8 mouse cellular contexts compared by ENCODE assay signal in the genomic region with DNA sequence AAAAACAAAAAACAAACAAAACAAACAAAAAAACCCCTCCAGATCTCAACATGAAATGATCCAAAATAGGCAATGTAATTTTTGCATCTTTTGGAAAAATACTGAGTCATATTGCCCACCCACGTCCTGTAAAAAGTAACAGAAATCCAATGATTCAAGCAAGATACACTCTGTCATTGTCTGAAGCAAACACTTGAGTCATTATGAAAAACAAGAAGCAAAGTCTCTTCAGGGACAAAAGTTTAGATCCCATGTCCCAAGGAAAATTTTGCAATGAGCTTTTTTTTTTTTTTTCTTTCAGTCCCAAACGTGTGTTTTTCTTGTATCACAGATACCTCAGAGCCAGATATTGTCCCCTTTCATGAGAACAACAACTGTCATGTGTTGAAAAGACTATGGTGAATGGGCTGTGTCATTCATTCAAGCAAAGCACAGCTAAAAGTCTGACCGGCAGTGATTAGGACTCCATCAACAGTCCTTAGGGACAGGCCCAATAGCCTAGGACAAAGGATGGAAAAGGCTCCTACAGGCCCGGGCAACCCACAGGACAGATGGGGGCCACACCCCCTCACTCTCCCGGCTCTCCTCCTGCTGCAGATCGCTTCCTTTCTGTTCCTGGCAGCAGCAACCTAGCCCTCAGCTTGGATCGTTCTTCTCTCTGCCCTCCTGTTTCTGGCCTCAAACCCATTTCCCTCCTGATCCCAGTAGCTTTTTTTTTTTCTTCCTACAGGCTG. TPM values are rescaled to one million over a fixed set of nuclear protein-coding genes. Genes with fewer than 3 reads are reported as not detected.
DNase-seq lines count a peak whose midpoint lies in the region; ATAC-seq and TF ChIP-seq lines count a peak whose summit lies in the region.

No protein-coding gene starts in this region.

- 0 out of 2 replicates have a peak overlapping the region, but pooled peaks have one; percentile 1 for H3K4me2 ChIP-seq in intestine, embryonic 15.5 days (replicated peaks)
- H3K4me2 ChIP-seq in intestine, postnatal 0 days (replicated peaks; ENCODE audit: low read depth) = no peak overlapping the region

- H3K79me2 ChIP-seq in macrophage (ENCODE audit: inconsistent target) = no peaks in the 10 kb centered on the region

- no peaks in the 10 kb centered on the region for H3K27me3 ChIP-seq in intestine, embryonic 15.5 days (replicated peaks)
- no peaks in the 10 kb centered on the region for H3K27me3 ChIP-seq in intestine, postnatal 0 days (replicated peaks; ENCODE audit: control insufficient read depth, insufficient read depth, low read length)

- no peak overlapping the region for H3K27ac ChIP-seq in intestine, embryonic 15.5 days
- no peak overlapping the region for H3K27ac ChIP-seq in intestine, postnatal 0 days (ENCODE audit: low read depth, low read length)
- H3K27ac ChIP-seq in macrophage = peak overlapping the region; percentile 60

- H3K36me3 ChIP-seq in intestine, embryonic 15.5 days = no peaks in the 10 kb centered on the region
- no peaks in the 10 kb centered on the region for H3K36me3 ChIP-seq in intestine, postnatal 0 days (ENCODE audit: control insufficient read depth, insufficient read depth)
- no peaks in the 10 kb centered on the region for H3K36me3 ChIP-seq in macrophage (ENCODE audit: inconsistent target)

- TF ChIP-seq CTCF in intestine, postnatal 0 days (IDR thresholded peaks at IDR 0.05; ENCODE audit: low read depth) = no peak

- H3K9ac ChIP-seq in intestine, embryonic 15.5 days = no peak overlapping the region
- no peak overlapping the region for H3K9ac ChIP-seq in intestine, postnatal 0 days (ENCODE audit: low read depth, low read length)

- no peak for ATAC-seq in intestine, embryonic 15.5 days
- ATAC-seq in intestine, postnatal 0 days = no peak

- WGBS in intestine, embryonic 15.5 days = 35% methylated on average over 7 of the region's 7 CpGs
- WGBS in intestine, postnatal 0 days = 44% methylated on average over 7 of the region's 7 CpGs
- WGBS in macrophage (ENCODE audit: missing documents) = 25% methylated on average over 7 of the region's 7 CpGs

- H3K9me3 ChIP-seq in intestine, embryonic 15.5 days = no peaks in the 10 kb centered on the region
- no peaks in the 10 kb centered on the region for H3K9me3 ChIP-seq in intestine, postnatal 0 days (ENCODE audit: control insufficient read depth)

- DNase-seq in MN1 (ENCODE audit: low spot score) = peak; percentile 35
- peak; percentile 43 for DNase-seq in embryo, embryonic 9.5 days (ENCODE audit: extremely low spot score)
- no peak for DNase-seq in natural killer cell, adult 2 months (ENCODE audit: low spot score in 2 of 2)
- no peak for DNase-seq in adrenal gland, postnatal 36 days
- no peak for DNase-seq in kidney, postnatal 25 days

- H3K4me3 ChIP-seq in intestine, embryonic 15.5 days (replicated peaks) = no peak overlapping the region
- H3K4me3 ChIP-seq in intestine, postnatal 0 days (ENCODE audit: low read depth, low read length) = no peak overlapping the region
- no peak overlapping the region for H3K4me3 ChIP-seq in macrophage (ENCODE audit: inconsistent target)

- 0 out of 2 replicates have a peak, but pooled peaks cover 8% of the 10 kb centered on the region for H3K4me1 ChIP-seq in intestine, embryonic 15.5 days (replicated peaks)
- H3K4me1 ChIP-seq in intestine, postnatal 0 days (replicated peaks; ENCODE audit: control insufficient read depth, insufficient read depth, low read length) = no peaks in the 10 kb centered on the region; the same call in 1 of the 2 replicates

RNA-seq across cellular contexts. Expression of gene Kdm7a, which starts 19.5 kb away (rescaled TPM):
- 4.9 and 5.1 TPM in 2 replicates for polyA plus RNA-seq in intestine, embryonic 15.5 days (2015; fragmentation: Nextera tagmentation; extraction: Ambion mirVana)
- 2.3 and 2.9 TPM in 2 replicates for polyA plus RNA-seq in intestine, postnatal 0 days (2015; fragmentation: Nextera tagmentation; extraction: Ambion mirVana)
- total RNA-seq in macrophage (2018; cell fraction: chromatin; rRNA removed) = 100 to 1,000 TPM in 6 of 26 experiments, 10 to 100 TPM in 20; 17.4 to 122 (median 66.6) TPM
- total RNA-seq in macrophage (2018; cell fraction: cytosol; rRNA removed) = 10 to 100 TPM in 25 of 26 experiments, 1 to 10 TPM in 1; 7.8 to 38.7 (median 29.1) TPM
- 10 to 100 TPM; 26.7 to 93.0 (median 57.8) TPM for total RNA-seq in macrophage (2018; cell fraction: nucleus; rRNA removed)
- polyA plus RNA-seq in macrophage (2018) = 11.0 to 14.5 TPM (median 11.1 TPM) in 3 replicates
- total RNA-seq in adrenal gland, postnatal 36 days (2021) = 10 to 100 TPM; 17.4 to 21.2 TPM

Comparison
In these comparisons a context has a peak if more than half of its experiments do, and no peak if none do; other contexts are left out.
1. DNase-seq: peak in MN1 (single experiment) and embryo, embryonic 9.5 days (single experiment); none in natural killer cell, adult 2 months (0 of 2), adrenal gland, postnatal 36 days (0 of 2) and kidney, postnatal 25 days (0 of 2).